Mouse (Mus musculus) G1E (cell line): ENCODE measurements around the gene Pdgfc.

Experiments used
- CTCF ChIP-seq: IDR thresholded peaks from 2 replicates; pipeline ENCODE4 v1.5.1; 2012; ENCODE audit warnings: low read depth, low read length, inconsistent platforms, mixed read lengths
- GATA1 ChIP-seq: IDR thresholded peaks from 2 replicates; pipeline ENCODE4 v1.6.1; 2012; ENCODE audit warnings: borderline replicate concordance, low read length, inconsistent platforms, mixed read lengths
- GATA2 ChIP-seq: IDR thresholded peaks from 2 replicates; pipeline ENCODE4 v1.6.1; 2012; ENCODE audit warnings: low read depth, low read length, inconsistent platforms, borderline replicate concordance
- POLR2AphosphoS5 ChIP-seq: IDR thresholded peaks from 2 replicates; pipeline ENCODE4 v1.6.1; 2012; ENCODE audit warnings: low read depth, low read length, inconsistent platforms; ENCODE audit not compliant: insufficient replicate concordance
- TAL1 ChIP-seq: conservative IDR thresholded peaks from 2 replicates; pipeline ENCODE4 v1.6.1; 2012; ENCODE audit warnings: low read depth, low read length, inconsistent platforms, mixed read lengths

GRCm38 (mm10) chr3:81262801-81263200 is 226.6 kb downstream of the Pdgfc start:
- TF ChIP-seq CTCF (no peak), TAL1 (no peak), GATA2 (no peak), GATA1 (no peak), POLR2AphosphoS5 (no peak)
